In the genomic region with DNA sequence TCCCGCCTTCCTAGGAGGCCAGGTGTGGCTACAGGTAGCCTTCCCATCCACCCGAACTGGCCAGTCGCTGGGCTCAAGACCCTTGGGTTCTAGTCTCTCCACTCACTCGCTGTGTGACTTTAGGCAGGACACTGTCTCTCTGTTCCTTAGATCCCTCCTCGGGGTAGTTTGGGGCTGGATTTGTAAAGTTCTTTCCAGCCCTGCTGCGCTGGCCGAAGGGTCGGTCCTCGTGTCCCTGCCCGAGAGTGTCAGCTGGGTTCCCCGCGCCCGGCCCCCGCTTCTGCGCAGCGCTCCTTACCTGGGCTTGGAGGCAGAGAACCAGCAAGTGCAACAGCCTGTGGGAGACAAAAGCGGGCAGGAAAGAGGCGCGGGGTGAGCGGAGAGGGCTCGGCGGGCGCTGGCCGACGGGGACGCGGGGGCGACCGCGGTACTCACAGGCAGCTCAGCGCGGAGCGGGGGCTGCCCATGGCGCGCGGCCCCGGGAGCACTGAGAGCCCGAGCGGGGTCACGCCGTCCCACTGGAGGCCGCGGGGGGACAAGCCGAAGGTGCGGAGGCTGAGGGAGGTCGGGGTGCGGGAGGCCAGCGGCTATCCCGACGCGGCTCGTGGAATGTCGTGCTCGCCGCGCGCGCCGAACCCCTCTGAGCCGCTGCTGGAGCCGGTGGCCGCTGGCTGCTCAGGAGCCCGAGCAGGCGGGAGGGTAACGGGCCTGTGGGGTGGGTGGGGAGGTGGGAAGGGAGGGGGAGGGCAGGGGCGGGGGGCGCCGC, we compare ENCODE assay signal across 9 mouse cellular contexts. TPM values are rescaled to one million over a fixed set of nuclear protein-coding genes. Genes with fewer than 3 reads are reported as not detected.
DNase-seq lines count a peak whose midpoint lies in the region; ATAC-seq and TF ChIP-seq lines count a peak whose summit lies in the region.
"Had no signal": no experiment of that assay in that cellular context is flagged by ENCODE, and none has a peak within 500 bp of the region (broad histone marks: within the 10 kb centered on the region; RNA-seq: fewer than 3 reads in every experiment).

A gene (minus strand): TSS at position 698 of the 766 bp plus-strand sequence.

- peaks cover 85% of the 10 kb centered on the region for H3K27me3 ChIP-seq in kidney, embryonic 16.5 days (ENCODE audit: insufficient read depth, low read length)
- H3K27me3 ChIP-seq in heart, embryonic 15.5 days = peaks cover 86% of the 10 kb centered on the region
- H3K27me3 ChIP-seq in liver, embryonic 15.5 days = peaks cover 93% of the 10 kb centered on the region

- TF ChIP-seq POLR2A in bone marrow macrophage, adult 2 months (IDR thresholded peaks at IDR 0.05; ENCODE audit: borderline replicate concordance, low read depth, low read length) = no peak

- WGBS in kidney, embryonic 16.5 days = 1% methylated on average over 50 of the region's 68 CpGs
- under 1% methylated on average over 59 of the region's 68 CpGs for WGBS in heart, embryonic 15.5 days
- 2% methylated on average over 63 of the region's 68 CpGs for WGBS in liver, embryonic 15.5 days (ENCODE audit: insufficient replicate concordance)

- H3K9me3 ChIP-seq in kidney, embryonic 16.5 days (ENCODE audit: low read length) = no peaks in the 10 kb centered on the region
- H3K9me3 ChIP-seq in heart, embryonic 15.5 days (replicated peaks) = no peaks in the 10 kb centered on the region
- H3K9me3 ChIP-seq in liver, embryonic 15.5 days (replicated peaks) = no peaks in the 10 kb centered on the region

- no peak for TF ChIP-seq CTCF in bone marrow macrophage, adult 2 months (IDR thresholded peaks at IDR 0.05; ENCODE audit: low read depth, low read length)

- no peak within 1 kb of the TSS for H3K27ac ChIP-seq in kidney, embryonic 16.5 days (ENCODE audit: low read length)
- no peak within 1 kb of the TSS for H3K27ac ChIP-seq in bone marrow macrophage, adult 2 months (ENCODE audit: insufficient read depth, low read depth, low read length)
- no peak within 1 kb of the TSS for H3K27ac ChIP-seq in heart, embryonic 15.5 days
- H3K27ac ChIP-seq in liver, embryonic 15.5 days (replicated peaks) = no peak within 1 kb of the TSS

- peak within 1 kb of the TSS; percentile 56 for H3K9ac ChIP-seq in kidney, embryonic 16.5 days (replicated peaks; ENCODE audit: low read length)
- peak within 1 kb of the TSS; percentile 47 for H3K9ac ChIP-seq in heart, embryonic 15.5 days
- no peak within 1 kb of the TSS for H3K9ac ChIP-seq in liver, embryonic 15.5 days

- peak within 1 kb of the TSS; percentile 57 for H3K4me3 ChIP-seq in kidney, embryonic 16.5 days (ENCODE audit: low read length)
- H3K4me3 ChIP-seq in bone marrow macrophage, adult 2 months (ENCODE audit: insufficient read depth, low read length) = peak within 1 kb of the TSS; percentile 42
- H3K4me3 ChIP-seq in heart, embryonic 15.5 days = peak within 1 kb of the TSS; percentile 59
- peak within 1 kb of the TSS; percentile 39 for H3K4me3 ChIP-seq in liver, embryonic 15.5 days (replicated peaks)

- H3K36me3 ChIP-seq in kidney, embryonic 16.5 days (ENCODE audit: insufficient read depth, low read length) = no peaks in the 10 kb centered on the region
- H3K36me3 ChIP-seq in heart, embryonic 15.5 days = no peaks in the 10 kb centered on the region
- H3K36me3 ChIP-seq in liver, embryonic 15.5 days (replicated peaks) = no peaks in the 10 kb centered on the region

- DNase-seq in kidney, adult 11 months = no peak
- DNase-seq in right cerebral cortex, postnatal 14 days = no peak
- no peak for DNase-seq in layer of hippocampus, adult 18-20 months (ENCODE audit: low spot score in 2 of 2)
- DNase-seq in urinary bladder, postnatal 25 days (ENCODE audit: low spot score) = no peak

- peaks cover 44% of the 10 kb centered on the region for H3K4me1 ChIP-seq in kidney, embryonic 16.5 days (ENCODE audit: insufficient read depth, low read length)
- H3K4me1 ChIP-seq in bone marrow macrophage, adult 2 months (ENCODE audit: control insufficient read depth, insufficient read depth, low read length) = no peaks in the 10 kb centered on the region
- peaks cover 41% of the 10 kb centered on the region for H3K4me1 ChIP-seq in heart, embryonic 15.5 days (replicated peaks)
- H3K4me1 ChIP-seq in liver, embryonic 15.5 days (replicated peaks) = peaks cover 36% of the 10 kb centered on the region

- no peak for ATAC-seq in kidney, embryonic 16.5 days (ENCODE audit: low FRiP score, low TSS enrichment)
- ATAC-seq in heart, embryonic 15.5 days (replicated peaks; ENCODE audit: insufficient number of reproducible peaks, insufficient read depth, low FRiP score, low read depth) = no peak
- ATAC-seq in liver, embryonic 15.5 days (ENCODE audit: insufficient read depth) = no peak

- peak within 1 kb of the TSS; percentile 89 for H3K4me2 ChIP-seq in kidney, embryonic 16.5 days (replicated peaks; ENCODE audit: low read depth, low read length)
- peak within 1 kb of the TSS; percentile 98 for H3K4me2 ChIP-seq in heart, embryonic 15.5 days
- peak within 1 kb of the TSS; percentile 62 for H3K4me2 ChIP-seq in liver, embryonic 15.5 days

RNA-seq across cellular contexts. Expression of the gene that starts here (rescaled TPM):
- polyA plus RNA-seq in kidney, embryonic 16.5 days (2015; fragmentation: Nextera tagmentation; extraction: Ambion mirVana) = 13.0 and 15.5 TPM in 2 replicates
- polyA plus RNA-seq in bone marrow macrophage, adult 2 months (2012; ENCODE audit: insufficient read depth, insufficient read length, missing spikeins) = not detected in 2 replicates
- polyA plus RNA-seq in heart, embryonic 15.5 days (2015; fragmentation: Nextera tagmentation; extraction: Ambion mirVana) = 0.47 and 0.52 TPM in 2 replicates
- not detected in 2 replicates for polyA plus RNA-seq in liver, embryonic 15.5 days (2015; fragmentation: Nextera tagmentation; extraction: Ambion mirVana)
- not detected for total RNA-seq in layer of hippocampus, adult 18-20 months (2021)
- polyA plus RNA-seq: large intestine, adult 2 months had no signal
